Mouse (Mus musculus): ENCODE results near the gene Fam20c. TPM values are rescaled to one million over a fixed set of nuclear protein-coding genes. Genes with fewer than 3 reads are reported as not detected.

Gene Fam20c
- polyA plus RNA-seq, 1 experiment from 2014 or later = 5.2 TPM

DNA sequence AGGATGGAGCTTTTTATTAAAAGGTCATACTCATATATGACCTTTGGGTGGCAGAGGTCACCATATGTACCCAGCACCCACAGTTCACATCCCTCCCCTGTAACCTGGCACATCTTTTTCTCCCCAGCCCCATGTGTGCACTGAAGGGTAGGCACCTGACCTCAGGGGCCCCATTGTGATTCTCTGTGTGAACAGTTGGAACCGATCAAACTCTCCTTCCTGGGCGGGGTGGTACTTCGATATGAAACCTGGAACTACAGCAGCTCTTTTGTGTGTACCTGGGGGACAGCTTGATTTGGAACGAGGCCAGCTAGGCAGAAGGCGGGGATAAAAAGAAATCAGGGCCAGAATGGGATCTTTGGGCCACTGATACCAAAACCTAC, 96.1 kb downstream of the Fam20c start:
- no peak overlapping the region for H3K27ac ChIP-seq (replicated peaks)
- no peaks in the 10 kb centered on the region; the same call in 1 of the 2 replicates for H3K9me3 ChIP-seq
- WGBS = 82% methylated on average over 5 of the region's 5 CpGs
- H3K4me1 ChIP-seq = peaks cover 11% of the 10 kb centered on the region
- H3K9ac ChIP-seq = no peak overlapping the region
- no peak overlapping the region for H3K4me3 ChIP-seq
- H3K4me2 ChIP-seq = no peak overlapping the region
- H3K27me3 ChIP-seq (replicated peaks) = peaks cover 5% of the 10 kb centered on the region; the same call in 1 of the 2 replicates
- H3K36me3 ChIP-seq = no peaks in the 10 kb centered on the region
- no peak for ATAC-seq (ENCODE audit: extremely low read depth, insufficient number of reproducible peaks, low FRiP score, low TSS enrichment)

GRCm38 (mm10) chr5:138851296-138851780, 97.0 kb downstream of the Fam20c start:
- H3K27ac ChIP-seq (replicated peaks) = no peak overlapping the region
- no peak overlapping the region for H3K4me2 ChIP-seq
- H3K9ac ChIP-seq = no peak overlapping the region
- H3K36me3 ChIP-seq = no peaks in the 10 kb centered on the region
- H3K4me3 ChIP-seq = no peak overlapping the region
- H3K4me1 ChIP-seq = peaks cover 6% of the 10 kb centered on the region
- ATAC-seq (ENCODE audit: extremely low read depth, insufficient number of reproducible peaks, low FRiP score, low TSS enrichment) = no peak
- 80% methylated on average over 5 of the region's 5 CpGs for WGBS
- no peaks in the 10 kb centered on the region; the same call in 1 of the 2 replicates for H3K9me3 ChIP-seq
- 0 out of 2 replicates have a peak, but pooled peaks cover under 1% of the 10 kb centered on the region for H3K27me3 ChIP-seq (replicated peaks)

DNA sequence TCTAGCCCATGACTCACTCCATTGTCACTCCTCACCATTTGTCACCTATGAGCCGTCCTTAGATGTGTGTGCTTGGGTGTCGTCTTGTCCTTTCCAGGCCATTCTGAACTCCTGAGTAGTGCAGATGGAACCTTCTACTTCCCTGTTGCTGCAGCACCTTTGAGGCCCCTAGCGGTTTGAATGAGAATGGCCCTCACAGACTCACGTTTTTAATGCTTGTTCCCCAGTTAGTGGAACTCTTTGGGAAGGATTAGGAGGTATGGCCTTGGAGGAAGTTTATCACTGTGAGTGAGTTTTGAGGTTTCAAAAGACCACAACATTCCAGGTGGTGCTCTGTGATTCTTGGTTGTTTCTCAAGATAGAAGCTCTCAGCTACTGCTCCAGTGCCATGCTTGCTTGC, 97.8 kb downstream of the Fam20c start:
- H3K9me3 ChIP-seq = no peaks in the 10 kb centered on the region; the same call in 1 of the 2 replicates
- H3K27me3 ChIP-seq (replicated peaks) = 0 out of 2 replicates have a peak, but pooled peaks cover 4% of the 10 kb centered on the region
- H3K4me1 ChIP-seq = no peaks in the 10 kb centered on the region
- H3K36me3 ChIP-seq = no peaks in the 10 kb centered on the region
- H3K9ac ChIP-seq = no peak overlapping the region
- no peak overlapping the region for H3K27ac ChIP-seq (replicated peaks)
- no peak overlapping the region for H3K4me2 ChIP-seq
- H3K4me3 ChIP-seq = no peak overlapping the region
- no peak for ATAC-seq (ENCODE audit: extremely low read depth, insufficient number of reproducible peaks, low FRiP score, low TSS enrichment)
- WGBS = 57% methylated on average over 4 of the region's 4 CpGs

DNA sequence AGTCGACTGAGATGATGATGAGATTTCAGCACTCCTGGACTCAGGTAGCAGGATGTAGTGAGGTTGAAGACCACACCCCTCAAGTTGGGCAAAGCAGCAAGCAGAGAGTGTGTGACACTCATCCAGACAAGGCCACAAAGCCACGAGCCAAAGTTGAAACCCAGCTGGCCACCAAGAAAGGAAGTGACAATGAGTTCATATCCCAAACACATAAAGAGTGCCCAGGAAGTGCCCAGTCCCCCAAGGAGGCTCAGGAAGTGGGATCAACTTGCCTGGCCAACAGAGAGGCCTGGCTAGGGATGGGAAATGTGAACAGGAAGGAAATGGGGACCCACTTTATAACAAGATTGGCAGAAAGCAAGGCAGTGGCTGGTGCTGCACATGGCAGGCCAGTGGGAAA, 99.0 kb downstream of the Fam20c start:
- peaks cover 10% of the 10 kb centered on the region for H3K4me1 ChIP-seq
- no peak overlapping the region for H3K4me2 ChIP-seq
- H3K27ac ChIP-seq (replicated peaks) = no peak overlapping the region
- H3K9me3 ChIP-seq = no peaks in the 10 kb centered on the region; the same call in 1 of the 2 replicates
- no peak for ATAC-seq (ENCODE audit: extremely low read depth, insufficient number of reproducible peaks, low FRiP score, low TSS enrichment)
- no peak overlapping the region for H3K4me3 ChIP-seq
- 64% methylated on average over 2 of the region's 2 CpGs for WGBS
- no peaks in the 10 kb centered on the region for H3K36me3 ChIP-seq
- 0 out of 2 replicates have a peak, but pooled peaks cover 4% of the 10 kb centered on the region for H3K27me3 ChIP-seq (replicated peaks)
- no peak overlapping the region for H3K9ac ChIP-seq

GRCm38 (mm10) chr5:138857010-138857617, 102.8 kb downstream of the Fam20c start:
- H3K9me3 ChIP-seq = no peaks in the 10 kb centered on the region; the same call in 1 of the 2 replicates
- H3K9ac ChIP-seq = no peak overlapping the region
- H3K4me1 ChIP-seq = peaks cover 13% of the 10 kb centered on the region
- H3K27ac ChIP-seq (replicated peaks) = no peak overlapping the region
- no peak for ATAC-seq (ENCODE audit: extremely low read depth, insufficient number of reproducible peaks, low FRiP score, low TSS enrichment)
- H3K4me3 ChIP-seq = no peak overlapping the region
- peaks cover 8% of the 10 kb centered on the region; the same call in 1 of the 2 replicates for H3K27me3 ChIP-seq (replicated peaks)
- no peaks in the 10 kb centered on the region for H3K36me3 ChIP-seq
- 35% methylated on average over 9 of the region's 9 CpGs for WGBS
- H3K4me2 ChIP-seq = no peak overlapping the region

GRCm38 (mm10) chr5:138857811-138858251, 103.5 kb downstream of the Fam20c start:
- peaks cover 8% of the 10 kb centered on the region; the same call in 1 of the 2 replicates for H3K27me3 ChIP-seq (replicated peaks)
- WGBS = 40% methylated on average over 13 of the region's 13 CpGs
- no peaks in the 10 kb centered on the region for H3K9me3 ChIP-seq
- peaks cover 13% of the 10 kb centered on the region for H3K4me1 ChIP-seq
- no peak overlapping the region for H3K4me3 ChIP-seq
- ATAC-seq (ENCODE audit: extremely low read depth, insufficient number of reproducible peaks, low FRiP score, low TSS enrichment) = no peak
- H3K9ac ChIP-seq = no peak overlapping the region
- no peaks in the 10 kb centered on the region for H3K36me3 ChIP-seq
- no peak overlapping the region for H3K27ac ChIP-seq (replicated peaks)
- no peak overlapping the region for H3K4me2 ChIP-seq

Other genes starting within 250 kb of the Fam20c start
- not detected in 2 replicates for gene 1700123K08Rik, start 189.8 kb upstream of the Fam20c start, polyA plus RNA-seq (2015; fragmentation: Nextera tagmentation; extraction: Ambion mirVana)
- 38.6 and 40.8 TPM in 2 replicates for gene Zfp68, start 134.8 kb upstream of the Fam20c start, polyA plus RNA-seq (2015; fragmentation: Nextera tagmentation; extraction: Ambion mirVana)
- 7.0 and 7.3 TPM in 2 replicates for gene A430033K04Rik, start 131.7 kb upstream of the Fam20c start, polyA plus RNA-seq (2015; fragmentation: Nextera tagmentation; extraction: Ambion mirVana)
- gene Gm5294, start 65.6 kb downstream of the Fam20c start, polyA plus RNA-seq (2015; fragmentation: Nextera tagmentation; extraction: Ambion mirVana) = 0.24 TPM in 1 of 2 replicates, not detected in the other
- gene Pdgfa, start 242.9 kb downstream of the Fam20c start, polyA plus RNA-seq (2015; fragmentation: Nextera tagmentation; extraction: Ambion mirVana) = 39.8 and 42.1 TPM in 2 replicates